Mouse (Mus musculus): Measurements from ENCODE around the gene Inpp5e. TPM values are rescaled to one million over a fixed set of nuclear protein-coding genes. Genes with fewer than 3 reads are reported as not detected.
A peak's percentile ranks its signal among the peaks of the same experiment; 100 is the strongest.
"Not testable (repeated sequence)": the region's sequence is repeated elsewhere in the genome, so short reads cannot be mapped to it uniquely, and the experiment has no call there.

The Inpp5e gene
- polyA plus RNA-seq, 2 experiments from 2014 or later: 9.5 to 13.5 TPM

DNA sequence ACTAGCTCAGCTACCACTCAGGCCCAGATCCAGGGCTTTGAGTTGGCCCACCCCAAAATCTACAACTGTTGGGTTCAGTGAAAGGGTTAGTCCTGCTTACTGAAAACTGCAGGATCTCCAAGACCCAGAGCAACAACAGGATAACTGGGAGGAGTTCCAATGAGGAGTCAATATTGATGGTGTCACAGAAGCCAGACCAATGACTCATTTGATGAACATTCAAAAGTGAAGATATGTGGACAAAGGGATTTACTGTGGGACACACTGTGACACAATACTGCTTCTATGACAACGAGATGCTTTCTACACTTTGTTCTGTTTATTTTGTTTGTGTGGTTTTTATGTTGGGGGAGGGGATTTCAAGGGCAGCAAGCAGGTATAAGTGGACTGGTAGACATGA, 9.1 kb upstream of the Inpp5e start:
- no peak for ATAC-seq

- ATAC-seq: no peak
Measured at GRCm38 (mm10) chr2:26417066-26417465, 8.1 kb upstream of the Inpp5e start.

- ATAC-seq: no peak
Measured at GRCm38 (mm10) chr2:26410931-26411411, 2.0 kb upstream of the Inpp5e start.

DNA sequence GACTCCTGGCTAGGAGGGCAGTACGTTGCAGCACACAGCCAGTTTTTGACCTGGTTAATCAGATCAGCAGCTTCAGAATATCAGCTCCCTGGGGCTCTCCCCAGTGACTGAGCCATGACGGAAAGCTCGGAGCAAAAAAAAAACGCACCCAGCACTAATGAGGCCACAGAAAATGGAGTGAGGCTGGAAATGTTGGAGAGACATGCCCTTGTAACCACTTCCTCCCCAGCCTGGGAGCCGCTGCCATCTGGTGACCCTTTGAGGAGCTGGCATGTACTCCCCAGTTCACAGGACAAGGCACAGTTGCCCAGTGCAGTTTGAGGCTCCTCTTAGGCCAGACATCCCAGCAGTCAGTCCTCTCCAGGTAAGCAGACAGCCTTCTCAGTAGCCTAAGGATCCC, 1.1 kb upstream of the Inpp5e start:
- ATAC-seq: no peak

GRCm38 (mm10) chr2:26409362-26409761, 359 bp upstream of the Inpp5e start:
- ATAC-seq: no peak

GRCm38 (mm10) chr2:26403306-26403705, 5.7 kb downstream of the Inpp5e start:
- no peak for ATAC-seq

DNA sequence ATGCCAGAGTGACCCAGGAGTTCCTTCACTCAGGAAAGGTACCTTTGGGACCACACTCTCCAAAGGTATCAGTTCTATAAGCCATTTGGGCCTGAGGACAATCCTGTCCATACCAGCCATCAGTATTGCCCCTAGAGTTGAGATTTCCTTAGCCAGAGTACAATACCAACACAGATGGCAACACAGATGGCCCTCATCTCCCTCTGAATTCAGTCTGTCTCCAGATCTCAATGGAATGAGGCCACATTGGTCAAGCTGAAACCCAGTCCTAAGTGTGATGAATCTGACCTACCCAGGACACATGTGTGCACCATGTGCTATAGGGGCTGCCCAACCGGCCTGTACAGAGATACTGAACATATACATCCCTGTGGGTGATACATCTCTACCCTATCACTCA, 6.7 kb downstream of the Inpp5e start:
- ATAC-seq: no peak

DNA sequence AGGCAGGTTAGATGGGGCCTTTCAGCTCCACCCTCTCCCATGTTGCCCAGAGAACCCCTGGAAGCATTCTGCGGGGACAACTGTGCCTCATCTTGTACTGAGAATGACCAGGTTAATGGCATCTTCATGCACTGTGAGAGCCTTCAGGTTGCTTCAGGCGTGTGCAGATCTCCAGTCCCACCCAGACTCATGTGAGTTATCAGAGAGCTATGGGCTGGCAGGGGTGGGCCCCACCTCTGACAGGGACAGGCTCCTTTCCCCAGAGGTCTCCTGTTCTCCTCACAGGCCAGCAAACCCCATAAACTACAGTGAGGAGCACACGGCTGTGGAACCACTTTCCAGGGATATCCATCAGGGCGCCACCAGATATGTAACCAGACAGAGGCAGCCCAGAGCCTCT, 8.0 kb downstream of the Inpp5e start:
- no peak for ATAC-seq

GRCm38 (mm10) chr2:26400296-26400695, 8.7 kb downstream of the Inpp5e start:
- no peak for ATAC-seq

DNA sequence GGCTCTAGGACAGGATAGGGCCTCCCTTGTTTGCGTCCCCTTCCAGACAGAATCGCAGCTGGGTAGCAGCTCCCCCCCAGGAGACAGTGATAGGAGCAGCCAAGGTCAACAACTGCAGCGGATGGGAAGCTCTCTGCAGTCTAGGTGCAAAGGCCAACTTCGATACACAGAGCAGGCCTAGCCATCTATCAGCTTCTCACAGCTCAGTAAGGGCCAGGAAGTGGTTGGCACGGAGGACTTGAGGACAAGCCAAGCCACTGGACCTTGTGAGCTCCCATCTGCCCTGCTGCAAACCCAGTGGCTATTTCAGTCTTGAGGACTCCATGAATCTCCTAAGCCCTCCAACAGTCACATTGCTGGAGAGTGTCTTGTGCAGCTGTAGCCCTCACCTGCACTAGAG, 9.4 kb downstream of the Inpp5e start:
- no peak for ATAC-seq

DNA sequence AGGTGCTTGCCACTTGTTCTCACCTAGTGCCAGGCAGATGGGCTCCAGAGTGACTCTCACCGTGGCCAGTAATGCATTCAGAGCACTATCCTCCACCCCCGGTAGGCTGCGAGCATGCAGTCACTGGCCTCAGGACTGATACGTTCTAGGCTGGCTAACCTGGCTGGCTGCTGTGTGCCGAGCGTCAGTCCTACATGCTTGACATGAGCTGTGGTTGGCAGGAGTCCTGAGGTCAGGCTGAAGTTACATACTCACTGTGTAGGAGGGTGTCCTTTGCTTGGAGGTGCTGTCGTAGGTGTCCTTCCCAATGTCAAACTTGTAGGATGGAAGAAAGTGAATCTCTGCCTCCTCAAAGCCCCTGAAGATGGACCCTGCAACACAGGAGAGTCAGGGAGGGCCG, 10.0 kb downstream of the Inpp5e start:
- ATAC-seq: no peak

- no peak for ATAC-seq
Measured at GRCm38 (mm10) chr2:26391617-26392016, 17.4 kb downstream of the Inpp5e start.

DNA sequence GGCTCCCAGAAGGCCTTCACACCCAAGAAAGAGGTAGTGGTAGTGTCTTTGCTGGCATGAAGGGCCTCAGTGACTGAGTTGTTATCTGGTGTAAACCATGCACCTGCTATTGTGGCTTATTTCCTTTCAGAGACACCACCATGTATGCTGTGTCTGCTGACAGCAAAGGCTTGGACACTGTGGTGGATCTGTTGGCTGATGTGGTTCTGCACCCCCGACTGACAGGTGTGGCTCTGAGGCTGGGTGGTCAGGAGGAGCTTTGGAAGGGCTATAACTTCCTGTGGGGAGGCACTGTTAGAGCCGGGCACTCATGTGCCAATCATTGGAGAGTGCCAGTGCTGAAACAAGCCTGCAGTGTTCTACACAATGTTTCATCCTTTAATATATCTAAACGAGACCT, 18.0 kb downstream of the Inpp5e start:
- ATAC-seq: no peak

- peak; percentile 89 for ATAC-seq
Measured at GRCm38 (mm10) chr2:26389154-26389690, 19.8 kb downstream of the Inpp5e start, which contains the start of the genes Entr1 and Pmpca. TSS of gene Entr1 (minus strand) at chr2:26389316. TSS of gene Pmpca (plus strand) at chr2:26389339.

DNA sequence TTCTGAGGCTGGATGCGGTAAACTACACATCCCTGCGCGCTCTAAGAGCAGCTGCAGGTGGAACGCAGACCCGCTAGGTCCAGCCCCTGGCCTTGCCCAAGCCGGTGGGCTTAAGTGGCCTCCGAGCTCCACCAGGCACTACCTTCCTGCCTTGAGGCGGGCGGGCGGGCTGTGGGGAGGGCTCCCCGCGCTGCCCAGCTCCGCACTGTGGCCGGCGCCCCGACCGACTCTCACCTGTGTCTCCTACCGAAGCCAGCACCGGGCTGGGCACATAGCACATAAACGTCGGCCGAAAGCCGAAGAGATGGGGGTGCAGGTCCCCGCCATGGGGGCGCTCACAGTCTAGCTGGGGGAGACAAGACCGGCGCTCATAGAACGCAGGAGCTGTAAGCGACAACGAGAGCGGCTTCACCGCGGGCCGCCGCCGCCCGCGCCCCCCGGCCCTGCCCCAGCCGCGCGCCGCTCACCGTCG, 20.3 kb downstream of the Inpp5e start:
- ATAC-seq: peak; percentile 7

DNA sequence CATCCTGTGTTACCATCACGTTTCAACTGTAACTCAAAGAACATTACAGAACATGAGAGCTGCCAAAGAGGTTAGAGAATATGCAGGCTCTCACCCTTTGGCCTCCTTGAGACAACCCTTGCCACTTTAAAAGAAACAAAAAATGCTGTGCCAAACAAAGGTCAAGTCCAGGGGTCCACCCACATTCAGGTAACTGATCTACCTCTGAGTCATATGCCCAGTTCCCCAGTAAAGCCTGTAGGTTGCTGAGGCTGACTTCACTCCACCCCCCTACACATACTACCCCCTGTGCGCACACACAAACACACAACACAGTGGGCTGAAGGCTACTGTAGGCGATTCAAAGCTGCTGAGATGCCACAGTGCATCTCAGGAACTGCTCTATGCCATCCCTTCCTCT, 21.3 kb downstream of the Inpp5e start:
- ATAC-seq: no peak

- ATAC-seq: not testable (repeated sequence)
Measured at GRCm38 (mm10) chr2:26380871-26381270, 28.1 kb downstream of the Inpp5e start.

GRCm38 (mm10) chr2:26380131-26380771, 28.8 kb downstream of the Inpp5e start, which contains the start of gene Snapc4:
TSS of gene Snapc4 (minus strand) at chr2:26380653.
- ATAC-seq: peak; percentile 100

DNA sequence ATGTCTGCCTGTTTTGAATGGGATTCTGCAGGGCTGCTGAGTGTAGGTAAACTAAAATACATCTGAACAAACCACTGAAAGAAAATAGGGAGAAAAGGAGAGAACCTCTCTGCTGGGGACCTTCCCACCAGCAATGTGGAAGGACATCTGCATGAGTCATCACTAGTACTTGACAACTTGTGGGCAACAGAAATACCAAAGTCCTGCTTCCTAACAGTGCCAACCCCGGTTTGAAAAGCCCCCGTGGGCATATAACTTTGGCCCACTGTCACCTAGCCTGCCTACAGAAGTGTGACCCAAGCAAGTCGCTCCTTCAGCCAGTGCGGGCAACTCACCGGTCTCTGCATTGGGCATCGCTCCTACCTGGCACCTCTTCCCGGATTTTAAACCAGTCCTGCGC, 36.6 kb downstream of the Inpp5e start:
- ATAC-seq: no peak

DNA sequence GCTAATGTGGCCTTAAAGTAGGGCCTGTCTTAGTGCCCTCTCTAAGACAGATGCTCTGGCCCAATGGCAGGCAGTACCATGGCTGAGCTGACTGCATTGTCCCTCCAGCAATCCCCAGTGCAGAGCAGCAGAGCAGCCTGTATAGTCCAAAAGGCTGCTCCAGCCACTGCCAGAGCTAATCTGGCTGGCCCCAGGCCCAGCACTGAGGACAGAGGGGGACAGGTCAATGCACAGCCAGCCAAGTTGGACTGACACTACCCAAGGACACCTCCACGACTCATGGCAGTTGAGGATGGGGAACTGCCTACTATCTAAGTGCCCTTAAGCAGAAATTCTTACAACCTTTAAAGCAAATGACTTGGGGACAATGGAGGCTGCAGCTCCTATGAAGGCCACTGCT, 40.4 kb downstream of the Inpp5e start:
- ATAC-seq: no peak

DNA sequence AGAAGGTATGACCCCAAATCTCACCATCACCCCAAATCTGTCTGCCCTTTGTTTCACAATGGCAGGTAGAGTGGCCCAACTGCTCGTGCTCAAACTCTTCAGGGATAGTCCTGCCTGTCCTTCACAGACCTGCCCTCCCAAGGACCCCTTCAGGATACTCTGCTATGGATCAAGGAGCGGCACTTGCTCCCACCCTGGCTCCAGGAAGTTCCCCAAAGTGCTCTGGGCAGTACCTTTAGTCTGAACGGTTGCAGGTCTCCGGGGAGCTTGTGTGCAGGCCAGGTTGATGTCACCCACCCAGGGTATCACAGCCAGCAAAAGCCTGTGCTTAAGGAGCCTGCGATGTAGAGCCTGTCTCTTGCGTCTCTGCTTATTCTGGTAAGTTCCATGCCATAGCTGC, 41.1 kb downstream of the Inpp5e start:
- no peak for ATAC-seq

DNA sequence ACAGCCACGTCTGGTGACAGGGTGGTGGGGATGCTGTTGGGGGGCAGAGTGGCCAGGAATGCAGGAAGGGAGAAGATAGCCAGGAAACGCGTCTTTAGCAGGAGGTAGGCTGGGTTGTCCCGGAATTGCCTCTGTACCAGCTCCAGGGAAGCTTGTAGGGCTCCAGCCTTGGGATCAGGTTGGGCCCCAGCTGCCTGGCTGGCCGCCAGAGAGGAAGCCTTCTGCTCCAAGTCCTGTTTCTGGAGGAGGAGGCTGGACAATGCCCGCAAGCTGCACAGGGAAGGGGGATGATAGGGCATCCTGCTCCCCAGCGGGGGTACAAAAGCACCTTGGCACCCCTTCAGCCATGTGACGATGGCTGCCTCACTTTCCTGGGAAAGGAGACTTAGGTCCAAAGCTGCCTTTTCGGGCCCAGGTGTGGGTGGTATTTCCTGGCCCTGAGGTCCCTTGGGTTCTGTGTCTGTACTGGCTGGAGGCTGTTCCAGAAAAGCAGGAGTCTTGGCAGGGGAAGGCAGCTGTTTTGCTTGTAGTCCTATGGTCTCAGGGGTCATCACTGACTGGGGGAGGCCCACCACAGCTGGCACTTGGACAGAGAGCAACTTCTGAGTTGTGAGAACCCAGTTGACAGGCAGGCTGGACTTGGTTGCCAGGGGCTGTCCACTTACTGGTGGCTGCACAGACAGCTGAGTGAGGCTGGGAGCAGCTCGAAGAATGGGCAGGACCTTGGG, 44.1 kb downstream of the Inpp5e start:
- ATAC-seq: no peak

GRCm38 (mm10) chr2:26363481-26363880, 45.5 kb downstream of the Inpp5e start:
- no peak for ATAC-seq

DNA sequence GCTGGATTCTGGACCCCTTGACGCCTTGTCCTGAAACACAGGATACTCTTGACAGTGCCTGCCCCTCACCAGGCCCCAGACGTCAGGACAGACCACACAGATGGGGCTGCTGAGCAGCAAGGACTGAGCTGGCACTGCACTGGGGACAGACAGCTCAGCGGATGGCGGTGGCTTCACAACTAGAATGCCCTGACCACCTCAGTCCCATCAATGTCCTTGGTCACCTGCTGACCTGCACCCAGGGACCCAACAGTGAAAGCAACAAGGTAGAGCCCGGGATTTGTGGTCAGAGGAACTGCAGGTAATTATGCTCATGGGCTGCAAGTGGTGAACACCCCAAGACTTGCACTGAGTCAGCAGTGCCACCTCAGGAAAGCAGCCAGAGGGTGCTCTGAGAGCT, 46.0 kb downstream of the Inpp5e start:
- ATAC-seq: no peak

Data from activated CD4-positive, CD25-positive, alpha-beta regulatory T cell, adult 4 months (primary cell).